Mouse (Mus musculus): Measurements from ENCODE around the gene Lnx2. TPM values are rescaled to one million over a fixed set of nuclear protein-coding genes. Genes with fewer than 3 reads are reported as not detected.

Gene Lnx2
- polyA plus RNA-seq, 1 experiment from 2014 or later: 4.0 TPM

DNA sequence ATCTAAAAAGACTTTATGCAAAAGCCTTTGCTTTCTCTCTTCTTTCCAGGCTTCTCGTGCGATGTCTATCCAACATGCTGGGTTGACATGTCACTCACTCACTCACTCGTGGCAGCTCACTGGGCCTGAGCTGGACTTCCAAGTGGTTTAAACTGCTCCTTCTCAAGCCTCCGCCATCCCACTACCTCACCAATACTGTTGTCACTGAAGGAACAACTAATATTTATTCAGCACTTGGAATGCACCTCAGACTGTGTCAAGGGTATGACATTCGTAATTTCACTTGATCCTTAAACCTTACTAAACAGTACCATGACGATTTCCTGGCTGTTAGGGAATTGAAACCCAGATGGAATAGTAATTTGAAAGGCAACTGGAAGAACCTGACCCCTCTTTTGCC lies 2.6 kb downstream of the Lnx2 start:
- no peak overlapping the region for H3K4me3 ChIP-seq
- H3K27me3 ChIP-seq (replicated peaks): no peaks in the 10 kb centered on the region
- no peak overlapping the region for H3K9ac ChIP-seq
- H3K27ac ChIP-seq: no peak overlapping the region
- H3K4me2 ChIP-seq: no peak overlapping the region
- no peaks in the 10 kb centered on the region for H3K9me3 ChIP-seq
- ATAC-seq (replicated peaks): no peak
- 84% methylated on average over 6 of the region's 6 CpGs for WGBS
- no peaks in the 10 kb centered on the region for H3K36me3 ChIP-seq (replicated peaks)
- peaks cover 20% of the 10 kb centered on the region for H3K4me1 ChIP-seq

DNA sequence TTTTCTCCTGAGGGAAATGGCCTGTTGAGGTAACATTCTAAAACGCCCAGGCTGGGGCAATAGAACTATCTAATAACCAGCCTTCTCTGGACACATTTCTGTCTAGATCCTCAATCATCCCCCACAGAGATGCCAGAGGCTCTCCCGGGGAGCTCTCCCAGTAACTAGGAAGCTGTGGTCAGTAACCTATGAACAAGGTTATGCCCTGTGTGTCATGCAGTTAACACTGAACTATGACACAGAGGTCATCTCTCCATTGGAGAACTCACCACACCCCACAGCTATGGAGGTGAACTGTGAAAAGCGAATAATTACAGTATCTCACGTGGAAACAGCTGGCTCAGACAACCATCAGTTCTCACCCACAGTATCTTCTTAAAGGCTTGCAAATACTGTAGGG lies 4.5 kb downstream of the Lnx2 start:
- Histone ChIP-seq H3K4me3 (no peak overlapping the region), H3K27me3 (replicated peaks) (no peaks in the 10 kb centered on the region), H3K9ac (no peak overlapping the region), H3K4me2 (no peak overlapping the region), H3K36me3 (replicated peaks) (no peaks in the 10 kb centered on the region), H3K4me1 (peaks cover 9% of the 10 kb centered on the region), H3K9me3 (no peaks in the 10 kb centered on the region), H3K27ac (no peak overlapping the region)
- 68% methylated on average over 4 of the region's 4 CpGs for WGBS
- no peak for ATAC-seq (replicated peaks)

DNA sequence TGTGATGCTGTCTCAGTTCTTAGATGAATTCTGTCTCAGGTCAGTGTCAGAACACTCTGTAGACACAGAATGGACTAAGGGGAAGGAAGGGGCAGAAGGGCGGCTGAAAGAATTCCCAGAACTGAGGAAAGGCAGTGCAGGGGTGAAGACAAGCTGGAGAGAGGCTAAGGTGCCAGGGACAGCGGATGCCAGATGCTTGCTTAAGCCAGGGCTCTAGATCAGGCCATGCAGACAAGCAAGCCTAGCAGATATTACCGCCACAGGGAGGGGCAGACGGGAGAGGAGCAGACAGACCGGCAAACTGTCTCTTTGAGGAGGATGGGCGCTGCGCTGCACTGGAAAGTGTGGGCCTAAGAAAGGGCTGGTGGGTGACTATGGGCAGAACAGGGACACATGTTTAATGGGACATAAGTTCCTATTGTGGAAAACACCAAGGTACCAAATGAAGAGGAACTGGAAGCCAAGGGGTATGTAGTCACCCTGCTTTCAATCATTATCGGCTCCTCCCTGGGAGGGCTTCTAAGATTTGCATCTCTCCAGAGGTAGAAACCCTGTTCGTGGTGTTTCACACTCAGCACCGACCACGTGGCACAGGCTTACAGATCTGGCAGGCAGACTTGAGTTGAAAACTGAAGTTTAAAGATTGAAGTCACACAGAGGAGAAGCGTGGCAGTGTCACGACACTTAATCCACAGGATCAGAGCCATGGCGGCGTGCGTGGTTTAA lies 5.4 kb downstream of the Lnx2 start:
- no peak overlapping the region for H3K4me3 ChIP-seq
- H3K36me3 ChIP-seq (replicated peaks): no peaks in the 10 kb centered on the region
- no peak overlapping the region for H3K27ac ChIP-seq
- H3K9ac ChIP-seq: no peak overlapping the region
- no peak for ATAC-seq (replicated peaks)
- H3K9me3 ChIP-seq: no peaks in the 10 kb centered on the region
- H3K27me3 ChIP-seq (replicated peaks): no peaks in the 10 kb centered on the region
- peaks cover 9% of the 10 kb centered on the region for H3K4me1 ChIP-seq
- 81% methylated on average over 16 of the region's 16 CpGs for WGBS
- H3K4me2 ChIP-seq: no peak overlapping the region

DNA sequence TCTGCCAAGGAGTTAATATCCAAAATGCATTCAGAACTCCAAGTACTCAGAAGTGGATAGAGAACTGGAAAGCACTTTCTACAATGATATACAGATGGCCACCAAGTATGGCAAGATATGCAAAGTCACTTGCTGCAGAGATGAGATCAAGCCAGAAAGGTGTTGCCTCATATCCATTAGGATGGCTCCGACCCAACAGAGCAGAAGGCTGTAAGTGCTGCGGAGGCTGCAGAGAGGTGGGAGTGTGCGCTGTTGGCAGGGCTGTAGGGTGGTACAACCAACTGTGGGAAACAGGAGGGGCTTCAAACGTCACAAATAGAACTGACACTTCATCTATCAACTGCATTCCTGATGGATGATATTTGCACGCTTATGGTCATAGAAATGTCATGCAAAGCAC lies 7.5 kb downstream of the Lnx2 start:
- 87% methylated on average over 5 of the region's 5 CpGs for WGBS
- ATAC-seq (replicated peaks): no peak
- H3K27ac ChIP-seq: no peak overlapping the region

DNA sequence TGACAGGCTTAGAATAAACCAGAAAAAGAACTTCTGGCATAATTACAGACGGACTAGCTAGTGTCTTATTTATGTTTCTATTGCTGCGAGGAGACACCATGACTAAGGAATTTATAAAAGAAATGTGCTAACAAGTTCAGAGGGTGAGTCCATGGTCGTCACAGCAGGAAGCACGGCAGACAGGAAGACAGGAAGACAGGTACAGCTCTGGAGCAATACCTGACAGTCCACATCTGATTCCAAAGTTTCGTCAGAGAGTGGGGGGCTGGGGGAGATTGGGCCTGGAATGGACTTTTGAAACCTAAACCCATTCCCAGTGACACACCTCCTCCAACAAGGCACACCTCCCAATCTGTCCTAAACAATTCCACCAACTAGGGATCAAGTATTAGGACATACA lies 9.4 kb downstream of the Lnx2 start:
- no peaks in the 10 kb centered on the region for H3K27me3 ChIP-seq (replicated peaks)
- no peak overlapping the region for H3K27ac ChIP-seq
- H3K36me3 ChIP-seq (replicated peaks): no peaks in the 10 kb centered on the region
- H3K9me3 ChIP-seq: no peaks in the 10 kb centered on the region
- no peaks in the 10 kb centered on the region for H3K4me1 ChIP-seq
- WGBS: 82% methylated on average over 5 of the region's 5 CpGs
- no peak overlapping the region for H3K4me2 ChIP-seq
- H3K4me3 ChIP-seq: no peak overlapping the region
- H3K9ac ChIP-seq: no peak overlapping the region
- no peak for ATAC-seq (replicated peaks)

More for the DNA sequence above, 7.5 kb downstream of the Lnx2 start:
- Histone ChIP-seq H3K27me3 (replicated peaks) (no peaks in the 10 kb centered on the region), H3K4me3 (no peak overlapping the region), H3K9me3 (no peaks in the 10 kb centered on the region), H3K36me3 (replicated peaks) (no peaks in the 10 kb centered on the region), H3K4me2 (no peak overlapping the region), H3K9ac (no peak overlapping the region), H3K4me1 (no peaks in the 10 kb centered on the region)

DNA sequence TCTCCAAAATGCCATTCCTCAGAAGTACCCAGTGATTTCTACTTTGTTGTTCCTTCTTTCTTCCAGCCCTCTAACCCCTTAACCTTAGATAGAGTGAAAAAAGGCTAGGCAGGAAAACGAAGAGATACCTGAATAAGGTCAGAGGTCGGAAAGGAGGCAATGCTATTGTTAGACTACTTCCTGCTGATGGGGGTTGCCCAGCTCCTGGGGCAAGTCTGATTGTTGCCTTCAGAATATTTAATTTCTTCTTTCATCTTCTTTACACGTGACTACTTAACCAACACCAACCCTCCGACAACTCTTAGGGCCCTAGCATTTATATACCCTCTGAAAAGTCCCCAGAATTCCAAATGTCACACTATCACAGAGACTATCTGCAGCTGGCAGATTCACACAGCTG lies 10.3 kb downstream of the Lnx2 start:
- no peaks in the 10 kb centered on the region for H3K36me3 ChIP-seq (replicated peaks)
- 57% methylated on average over 4 of the region's 4 CpGs for WGBS

DNA sequence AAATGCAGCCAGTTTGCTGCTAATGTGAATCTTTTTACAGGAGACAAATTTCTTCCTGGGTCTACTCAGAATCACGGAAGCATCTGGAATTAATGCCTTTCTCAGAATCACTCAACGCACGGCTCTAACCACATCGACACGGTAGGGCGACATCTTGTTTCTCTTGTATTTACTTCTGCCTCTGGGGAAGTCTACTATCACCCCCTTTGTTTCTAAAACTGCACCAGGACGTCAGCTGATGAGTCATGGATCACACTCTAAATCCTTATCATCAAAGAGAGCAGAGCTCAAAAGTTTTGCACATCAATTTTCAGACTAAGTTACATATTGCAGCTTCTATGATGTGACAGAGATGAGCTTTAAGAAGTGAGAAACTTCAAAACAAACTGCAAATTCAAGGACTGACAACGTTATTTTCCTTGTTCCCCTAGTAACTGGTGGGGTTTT lies 13.1 kb downstream of the Lnx2 start:
- H3K9ac ChIP-seq: no peak overlapping the region
- ATAC-seq (replicated peaks): no peak
- H3K27ac ChIP-seq: no peak overlapping the region
- 79% methylated on average over 8 of the region's 8 CpGs for WGBS
- H3K36me3 ChIP-seq (replicated peaks): no peaks in the 10 kb centered on the region
- H3K9me3 ChIP-seq: no peaks in the 10 kb centered on the region
- no peaks in the 10 kb centered on the region for H3K27me3 ChIP-seq (replicated peaks)
- H3K4me2 ChIP-seq: no peak overlapping the region
- H3K4me1 ChIP-seq: no peaks in the 10 kb centered on the region
- no peak overlapping the region for H3K4me3 ChIP-seq

More for the DNA sequence above, 10.3 kb downstream of the Lnx2 start:
- no peaks in the 10 kb centered on the region for H3K4me1 ChIP-seq
- no peak for ATAC-seq (replicated peaks)
- H3K27ac ChIP-seq: no peak overlapping the region
- no peaks in the 10 kb centered on the region for H3K27me3 ChIP-seq (replicated peaks)
- H3K9ac ChIP-seq: no peak overlapping the region
- no peak overlapping the region for H3K4me3 ChIP-seq
- H3K4me2 ChIP-seq: no peak overlapping the region
- no peaks in the 10 kb centered on the region for H3K9me3 ChIP-seq

DNA sequence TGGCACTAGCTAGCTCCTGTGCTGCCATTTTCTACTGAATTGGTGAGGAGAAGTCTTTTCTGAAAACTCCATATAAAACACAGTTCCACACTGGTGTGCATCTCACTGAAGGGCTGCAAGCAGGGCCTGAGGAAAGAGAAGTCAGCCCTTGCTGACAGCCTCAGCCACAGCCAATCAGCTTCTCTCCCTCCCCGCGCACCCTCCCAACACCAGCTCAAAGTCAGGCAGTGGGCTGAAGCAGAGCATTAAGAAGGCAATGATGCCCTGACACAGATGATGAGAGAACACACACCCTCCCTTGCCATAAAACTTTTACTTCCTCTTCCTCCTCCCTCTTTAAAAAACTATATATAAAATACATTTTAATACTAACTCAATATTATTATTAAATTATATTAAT lies 16.4 kb downstream of the Lnx2 start:
- Histone ChIP-seq H3K9me3 (no peaks in the 10 kb centered on the region), H3K36me3 (replicated peaks) (no peaks in the 10 kb centered on the region), H3K27ac (no peak overlapping the region), H3K4me3 (no peak overlapping the region), H3K4me2 (no peak overlapping the region), H3K27me3 (replicated peaks) (no peaks in the 10 kb centered on the region), H3K9ac (no peak overlapping the region), H3K4me1 (no peaks in the 10 kb centered on the region)
- no peak for ATAC-seq (replicated peaks)
- 94% methylated on average over 2 of the region's 2 CpGs for WGBS

DNA sequence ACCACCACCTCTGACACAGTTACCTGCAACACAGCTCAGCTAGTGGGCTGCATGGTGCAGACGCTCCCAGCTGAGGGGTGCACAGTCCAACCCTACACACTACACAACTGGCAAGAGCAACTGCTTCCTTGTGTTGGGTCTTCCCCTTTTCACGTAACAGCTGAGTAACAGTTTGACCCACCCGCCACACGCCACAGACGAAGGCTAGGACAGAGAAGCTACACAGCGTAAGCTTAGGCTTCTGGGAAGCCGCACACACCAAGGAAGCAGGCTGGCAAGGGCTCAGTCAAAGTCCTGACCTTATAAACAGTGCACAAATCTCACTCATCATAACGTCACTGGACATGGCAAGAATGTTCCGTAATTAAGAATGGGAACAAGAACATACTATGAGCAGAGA lies 17.1 kb downstream of the Lnx2 start:
- Histone ChIP-seq H3K4me3 (no peak overlapping the region), H3K36me3 (replicated peaks) (no peaks in the 10 kb centered on the region), H3K9ac (no peak overlapping the region), H3K27ac (no peak overlapping the region), H3K4me1 (no peaks in the 10 kb centered on the region), H3K4me2 (no peak overlapping the region), H3K9me3 (no peaks in the 10 kb centered on the region), H3K27me3 (replicated peaks) (no peaks in the 10 kb centered on the region)
- WGBS: 93% methylated on average over 9 of the region's 9 CpGs
- ATAC-seq (replicated peaks): no peak

DNA sequence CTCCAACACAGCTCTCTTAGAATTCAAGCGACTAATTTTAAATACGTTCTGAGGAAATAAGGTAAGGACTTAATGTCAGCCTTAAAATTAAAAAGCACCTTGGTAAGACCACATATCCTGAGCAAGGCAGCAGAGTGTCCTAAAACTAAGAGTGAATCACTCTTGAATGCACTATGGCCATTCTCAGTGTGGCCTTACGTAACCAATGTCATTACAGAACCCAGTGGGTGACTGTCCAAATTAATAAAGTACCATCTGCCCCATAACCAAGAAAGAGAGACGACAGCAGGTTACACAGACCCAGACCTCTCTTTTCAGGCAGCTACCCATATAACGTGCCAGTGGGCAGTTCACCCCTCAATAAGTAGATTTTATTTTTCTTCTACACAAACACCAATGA lies 17.7 kb downstream of the Lnx2 start:
- H3K4me2 ChIP-seq: no peak overlapping the region
- H3K4me3 ChIP-seq: no peak overlapping the region
- ATAC-seq (replicated peaks): no peak
- 86% methylated on average over 5 of the region's 5 CpGs for WGBS
- H3K9ac ChIP-seq: no peak overlapping the region
- no peak overlapping the region for H3K27ac ChIP-seq
- no peaks in the 10 kb centered on the region for H3K9me3 ChIP-seq
- no peaks in the 10 kb centered on the region for H3K27me3 ChIP-seq (replicated peaks)
- no peaks in the 10 kb centered on the region for H3K36me3 ChIP-seq (replicated peaks)
- H3K4me1 ChIP-seq: no peaks in the 10 kb centered on the region

DNA sequence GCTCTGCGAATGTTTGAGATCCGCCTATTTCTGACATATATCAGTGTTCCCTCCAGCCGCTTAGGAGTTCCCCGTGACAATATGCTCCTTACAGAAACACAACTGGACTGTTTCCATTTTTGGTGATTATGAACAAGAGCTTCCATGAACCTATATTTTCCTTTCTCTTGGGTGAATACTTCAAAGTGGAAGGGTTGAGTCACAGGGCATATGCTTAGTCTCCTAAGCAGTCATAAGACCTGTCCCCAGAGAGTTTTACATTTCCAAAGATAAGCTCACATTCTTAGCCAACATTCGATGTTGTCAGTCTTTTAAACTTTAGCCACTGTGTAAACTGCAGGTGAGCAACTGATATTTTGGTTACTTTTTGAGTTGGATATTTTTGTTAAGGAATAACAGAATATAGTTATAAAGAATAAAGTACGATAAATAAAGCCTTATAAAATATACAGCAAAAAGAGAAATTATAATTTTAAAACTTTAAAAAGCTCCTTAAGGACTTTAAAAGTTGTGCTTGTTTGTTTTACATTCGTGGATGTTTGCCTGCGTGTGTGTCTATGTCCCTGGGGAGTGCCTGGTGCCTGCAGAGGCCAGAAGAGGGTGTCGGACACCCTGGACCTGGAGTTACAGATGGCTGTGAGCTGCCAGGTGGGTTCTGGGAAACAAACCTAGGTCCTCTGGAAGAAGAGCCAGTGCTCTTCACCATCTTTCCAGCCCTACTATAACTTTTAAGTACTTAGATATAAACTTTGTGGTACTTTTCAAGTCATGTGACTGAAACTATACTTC lies 18.6 kb downstream of the Lnx2 start:
- no peak overlapping the region for H3K27ac ChIP-seq
- no peaks in the 10 kb centered on the region for H3K27me3 ChIP-seq (replicated peaks)
- ATAC-seq (replicated peaks): no peak
- WGBS: 91% methylated on average over 9 of the region's 9 CpGs
- H3K9ac ChIP-seq: no peak overlapping the region
- no peak overlapping the region for H3K4me2 ChIP-seq
- H3K9me3 ChIP-seq: no peaks in the 10 kb centered on the region
- no peaks in the 10 kb centered on the region for H3K4me1 ChIP-seq
- no peak overlapping the region for H3K4me3 ChIP-seq
- no peaks in the 10 kb centered on the region for H3K36me3 ChIP-seq (replicated peaks)

DNA sequence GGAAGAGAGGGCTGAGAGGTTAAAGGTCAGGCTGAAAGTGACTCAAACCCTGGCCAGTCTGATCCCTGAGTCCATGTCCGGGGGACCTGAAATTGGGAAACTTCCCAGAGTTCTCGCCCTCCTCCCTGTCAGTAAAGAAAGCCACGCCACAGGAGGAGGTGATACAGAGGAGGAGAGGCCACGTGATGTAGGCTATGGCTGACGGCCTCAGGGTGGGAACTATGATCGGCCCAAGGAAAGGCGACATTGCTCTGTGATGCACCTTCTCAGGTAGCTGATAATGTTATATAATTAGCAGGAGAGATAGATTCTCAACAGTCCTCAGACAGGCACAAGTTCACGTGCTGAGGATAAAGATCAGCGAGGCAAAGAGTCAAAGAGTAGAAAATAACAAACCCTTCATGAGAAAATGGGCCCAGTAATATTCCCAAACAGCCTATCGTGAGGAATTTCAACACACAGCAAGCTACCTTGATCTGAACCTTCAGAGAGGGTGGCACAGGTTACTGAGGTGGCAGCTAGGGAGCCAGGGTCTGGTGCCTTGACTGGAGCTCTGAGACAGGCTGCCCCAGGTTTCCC lies 19.6 kb downstream of the Lnx2 start:
- WGBS: 89% methylated on average over 10 of the region's 10 CpGs
- H3K27ac ChIP-seq: no peak overlapping the region
- no peak overlapping the region for H3K9ac ChIP-seq
- no peaks in the 10 kb centered on the region for H3K36me3 ChIP-seq (replicated peaks)
- peaks cover 6% of the 10 kb centered on the region; the same call in 1 of the 2 replicates for H3K4me1 ChIP-seq
- H3K9me3 ChIP-seq: no peaks in the 10 kb centered on the region
- H3K4me2 ChIP-seq: no peak overlapping the region
- H3K4me3 ChIP-seq: no peak overlapping the region
- ATAC-seq (replicated peaks): no peak
- H3K27me3 ChIP-seq (replicated peaks): no peaks in the 10 kb centered on the region
